Mouse (Mus musculus): ENCODE data around the gene Vamp4. TPM values are rescaled to one million over a fixed set of nuclear protein-coding genes. Genes with fewer than 3 reads are reported as not detected.

Vamp4 gene
- 10 to 100 TPM; 80.3 to 83.1 TPM for total RNA-seq (2021)
- long read RNA-seq, experiment 1, transcript Vamp4-204 (8 exons, 1,461 nt) = major isoform, 41 of 66 reads
- long read RNA-seq, experiment 1, transcript Vamp4-203 (8 exons, 2,752 nt) = minor isoform, 16 of 66 reads
- long read RNA-seq, experiment 1, partial matches to known transcripts = 0 of 66 reads
- long read RNA-seq, experiment 1, other reads (novel, unspliced or antisense) = 9 of 66 reads
- long read RNA-seq, experiment 2, transcript Vamp4-203 (8 exons, 2,752 nt) = minor isoform, 18 of 120 reads
- long read RNA-seq, experiment 2, transcript Vamp4-204 (8 exons, 1,461 nt) = major isoform, 85 of 120 reads
- long read RNA-seq, experiment 2, partial matches to known transcripts = 2 of 120 reads
- long read RNA-seq, experiment 2, other reads (novel, unspliced or antisense) = 14 of 120 reads

DNA sequence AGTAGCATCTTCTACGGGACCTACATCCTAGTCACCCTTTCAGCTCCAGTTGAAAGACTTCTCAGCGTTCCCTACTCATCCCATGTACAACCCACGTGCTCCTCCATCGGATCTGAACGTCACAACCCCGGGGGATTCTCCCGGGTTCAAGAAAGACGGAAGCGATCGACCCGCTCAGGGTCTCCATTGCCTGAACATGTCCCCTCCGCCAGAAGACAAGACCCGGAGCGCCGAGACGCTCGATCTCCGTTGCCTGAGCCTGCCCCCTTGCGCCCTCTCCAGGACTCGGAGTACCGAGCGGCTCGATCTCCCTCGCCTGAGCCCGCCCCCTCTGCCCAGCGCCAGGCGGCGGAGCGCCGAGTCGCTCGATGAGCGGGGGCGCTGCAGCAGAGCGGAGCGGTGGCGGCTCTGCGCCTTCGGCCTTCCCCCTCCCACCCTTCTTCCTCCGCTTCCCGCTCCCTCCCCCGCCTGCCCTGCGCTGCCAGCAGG, at the start of gene Vamp4:
Vamp4 (plus strand) TSS at position 256 of the 489 bp plus-strand sequence.
- peak; percentile 90 to 91 for DNase-seq (ENCODE audit: low spot score in 2 of 2)

DNA sequence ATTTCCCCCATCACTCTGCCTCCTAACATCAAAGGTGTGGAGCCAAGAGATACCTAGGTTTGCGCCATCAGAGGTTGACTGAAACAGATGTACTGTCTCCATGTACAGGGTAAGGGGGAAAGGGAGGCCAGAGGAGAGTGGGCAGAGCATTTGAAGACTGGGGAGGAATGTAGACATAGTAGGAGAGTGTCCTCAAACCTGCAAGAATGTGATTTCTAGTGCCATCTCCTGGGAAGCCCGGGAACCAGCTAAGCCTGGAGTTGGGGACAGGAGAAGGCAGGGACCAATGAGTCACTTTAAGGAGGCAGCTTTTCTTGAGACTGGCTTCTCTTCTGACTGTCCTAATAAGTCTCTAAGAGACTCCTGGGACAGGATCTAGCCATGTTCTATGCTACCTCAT, 40.7 kb upstream of the Vamp4 start:
- DNase-seq (ENCODE audit: low spot score in 2 of 2) = no peak

DNA sequence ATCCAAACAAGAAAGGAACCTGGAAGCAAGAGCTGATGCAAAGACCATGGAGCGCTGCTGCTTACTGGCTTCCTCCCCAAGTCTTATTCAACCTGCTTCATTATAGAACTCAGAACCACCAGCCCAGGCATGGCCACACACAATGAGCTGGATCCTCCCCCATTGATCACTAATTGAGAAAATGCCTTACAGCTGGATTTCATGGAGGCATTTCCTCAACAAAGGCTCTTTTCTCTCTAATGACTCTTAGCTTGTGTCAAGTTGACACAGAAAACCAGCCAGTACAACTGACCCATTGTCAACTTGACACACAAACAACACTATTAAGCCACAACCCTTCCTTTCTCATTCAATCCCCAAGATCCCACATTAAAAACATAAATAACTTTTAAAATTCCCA, 39.6 kb upstream of the Vamp4 start:
- DNase-seq (ENCODE audit: low spot score in 2 of 2) = no peak

DNA sequence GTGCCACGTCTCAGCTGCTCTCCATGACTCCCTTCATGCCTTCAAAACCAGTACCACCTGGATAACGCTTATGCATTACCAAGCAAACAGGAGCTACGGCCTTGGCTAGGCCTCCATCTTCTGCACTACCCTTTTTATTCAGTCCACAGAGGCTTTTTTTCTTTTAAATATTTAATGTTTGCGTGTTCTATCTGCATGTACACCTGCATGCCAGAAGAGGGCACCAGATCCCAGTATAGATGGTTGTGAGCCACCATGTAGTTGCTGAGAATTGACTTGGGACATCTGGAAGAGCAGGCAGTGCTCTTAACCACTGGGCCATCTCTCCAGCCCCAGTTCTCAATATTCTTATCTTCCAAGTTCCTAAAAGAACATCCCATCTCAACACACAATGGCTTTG, 38.7 kb upstream of the Vamp4 start:
- DNase-seq (ENCODE audit: low spot score in 2 of 2) = no peak

DNA sequence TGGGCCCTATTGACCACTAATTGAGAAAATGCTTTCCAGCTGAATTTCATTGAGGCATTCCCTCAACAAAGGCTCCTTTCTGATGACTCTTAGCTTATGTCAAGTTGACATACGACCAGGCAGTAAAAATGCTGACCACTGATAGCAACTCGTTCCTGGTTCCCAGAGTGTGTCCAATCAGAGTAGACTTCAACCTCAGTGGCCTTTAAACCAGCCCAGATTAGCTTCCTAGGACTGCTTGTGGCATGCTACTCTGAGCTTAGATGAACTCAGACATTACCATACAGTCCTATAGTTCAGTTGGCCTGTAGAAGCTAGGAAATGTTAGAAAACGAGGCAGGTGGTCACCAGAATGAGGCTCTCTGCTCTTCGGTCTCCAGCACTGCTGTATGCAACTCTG, 38.0 kb upstream of the Vamp4 start:
- DNase-seq (ENCODE audit: low spot score in 2 of 2) = no peak

DNA sequence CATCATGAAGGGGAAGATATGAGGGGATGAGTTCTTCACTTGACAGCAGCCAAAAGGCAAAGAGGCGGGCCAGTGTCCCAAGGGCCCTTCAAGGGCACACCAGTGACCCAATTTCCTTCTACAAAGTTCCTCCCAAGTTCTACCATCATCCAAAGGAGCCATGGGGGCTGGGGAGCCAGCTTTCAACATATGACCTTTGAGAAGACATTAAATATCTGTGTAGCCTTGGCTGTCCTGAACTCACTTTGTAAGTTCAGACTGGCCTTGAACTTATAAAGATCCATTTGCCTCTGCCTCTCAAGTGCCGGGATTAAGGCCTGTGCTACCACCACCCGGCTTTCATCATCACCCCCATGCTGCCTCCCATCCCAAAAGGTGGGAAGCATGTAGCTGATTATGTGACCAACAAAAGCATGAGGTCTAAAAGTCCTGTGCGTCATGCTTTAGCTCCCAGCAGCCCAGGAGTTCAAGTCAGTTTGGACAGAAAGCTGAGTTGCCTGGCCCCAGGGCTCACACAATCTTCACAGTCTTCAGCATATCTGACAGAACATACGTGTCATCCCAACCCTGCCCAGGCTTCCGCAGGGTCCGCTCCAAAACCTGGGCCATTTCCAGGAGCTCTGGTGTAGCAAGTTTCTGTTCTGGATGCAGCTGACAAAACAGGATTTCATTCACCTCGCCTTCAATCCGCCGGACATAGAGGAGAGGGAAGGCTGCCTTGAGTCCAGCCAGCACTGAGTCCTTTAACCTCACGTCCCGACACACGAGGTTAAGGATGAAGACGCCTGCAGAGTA, 36.4 kb upstream of the Vamp4 start:
- no peak for DNase-seq (ENCODE audit: low spot score in 2 of 2)

DNA sequence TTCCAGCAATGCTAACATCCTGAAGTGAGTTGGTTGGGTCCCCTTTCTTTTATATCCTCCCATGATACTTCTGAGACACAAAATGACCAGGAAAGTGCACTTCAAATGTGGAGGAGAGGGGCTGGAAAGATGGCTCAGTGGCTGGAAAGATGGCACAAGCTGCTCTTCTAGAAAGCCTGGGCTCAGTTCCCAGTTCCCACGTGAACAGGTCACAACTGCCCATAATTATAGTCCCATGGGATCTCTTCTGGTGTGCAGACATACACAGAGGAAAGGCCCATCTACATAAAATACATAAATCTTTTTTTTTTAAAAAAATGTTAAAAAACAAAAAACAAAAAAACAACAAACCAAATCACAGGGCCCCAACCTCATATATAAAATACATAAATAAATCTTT, 27.1 kb upstream of the Vamp4 start:
- DNase-seq (ENCODE audit: low spot score in 2 of 2) = no peak

DNA sequence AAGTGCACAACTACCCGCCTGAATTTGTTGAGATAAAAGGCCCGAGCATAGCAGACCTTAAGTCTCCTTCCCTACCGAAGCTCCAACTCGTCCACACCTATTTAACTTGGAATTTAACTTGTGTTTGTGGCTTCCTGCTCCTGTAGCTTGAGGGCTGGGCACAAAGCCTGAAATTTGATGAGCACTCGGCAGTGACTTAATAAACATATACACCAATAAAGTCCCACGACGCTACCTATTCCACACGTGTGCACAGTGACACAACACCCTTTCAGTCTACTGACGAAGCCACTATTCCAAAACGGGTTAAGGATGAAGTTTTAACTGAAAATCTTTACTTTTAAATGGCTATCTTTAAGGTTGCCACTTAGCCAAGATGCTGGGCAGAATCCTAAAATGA, 22.7 kb upstream of the Vamp4 start:
- DNase-seq (ENCODE audit: low spot score in 2 of 2) = no peak

DNA sequence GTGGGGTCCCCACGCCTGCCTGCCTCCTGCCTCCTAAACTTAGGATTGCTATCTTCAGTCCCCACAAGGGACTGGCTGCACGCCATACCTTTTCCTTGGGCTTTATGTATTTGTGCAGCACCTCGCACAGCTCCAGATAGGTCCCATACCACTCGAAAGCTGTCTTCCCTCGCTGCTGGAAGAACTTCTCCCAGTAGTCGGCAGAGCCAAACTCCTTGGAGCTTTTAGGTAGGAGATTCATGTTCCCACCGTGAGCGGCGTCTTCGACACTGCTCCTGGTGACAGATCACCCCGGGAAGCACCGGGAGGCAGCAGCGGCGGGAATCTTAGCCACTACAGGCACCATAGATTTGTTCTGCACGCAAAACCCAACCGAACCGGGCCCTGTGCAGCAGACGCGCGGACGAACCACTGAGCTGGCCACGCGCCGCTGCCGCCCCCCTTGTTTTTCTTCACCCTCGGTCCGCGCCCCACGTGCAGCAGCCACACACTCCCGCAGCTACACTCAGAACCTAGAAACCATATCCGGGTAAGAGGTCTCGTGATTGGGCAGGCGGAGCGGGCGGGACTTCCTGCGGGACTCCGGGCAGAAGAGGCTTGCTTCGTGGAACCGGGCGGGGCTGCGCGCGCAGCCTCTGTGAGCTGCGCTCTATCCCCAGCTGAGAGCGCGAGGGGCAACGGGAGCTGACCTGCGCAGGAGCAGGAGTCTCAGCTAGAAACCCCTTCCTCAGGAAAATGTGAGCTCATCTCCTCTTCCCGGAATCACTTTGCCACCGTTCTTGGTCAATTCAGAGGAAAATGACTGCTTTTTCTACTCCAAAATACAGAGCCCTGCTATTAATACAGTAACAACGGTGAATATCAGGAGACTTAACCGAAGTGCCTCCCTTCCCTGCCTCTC, 22.0 kb upstream of the Vamp4 start, which contains the start of gene Mettl13:
Mettl13 (minus strand) TSS at position 536 of the 901 bp plus-strand sequence.
- peak; percentile 81 to 93 for DNase-seq (ENCODE audit: low spot score in 2 of 2)

DNA sequence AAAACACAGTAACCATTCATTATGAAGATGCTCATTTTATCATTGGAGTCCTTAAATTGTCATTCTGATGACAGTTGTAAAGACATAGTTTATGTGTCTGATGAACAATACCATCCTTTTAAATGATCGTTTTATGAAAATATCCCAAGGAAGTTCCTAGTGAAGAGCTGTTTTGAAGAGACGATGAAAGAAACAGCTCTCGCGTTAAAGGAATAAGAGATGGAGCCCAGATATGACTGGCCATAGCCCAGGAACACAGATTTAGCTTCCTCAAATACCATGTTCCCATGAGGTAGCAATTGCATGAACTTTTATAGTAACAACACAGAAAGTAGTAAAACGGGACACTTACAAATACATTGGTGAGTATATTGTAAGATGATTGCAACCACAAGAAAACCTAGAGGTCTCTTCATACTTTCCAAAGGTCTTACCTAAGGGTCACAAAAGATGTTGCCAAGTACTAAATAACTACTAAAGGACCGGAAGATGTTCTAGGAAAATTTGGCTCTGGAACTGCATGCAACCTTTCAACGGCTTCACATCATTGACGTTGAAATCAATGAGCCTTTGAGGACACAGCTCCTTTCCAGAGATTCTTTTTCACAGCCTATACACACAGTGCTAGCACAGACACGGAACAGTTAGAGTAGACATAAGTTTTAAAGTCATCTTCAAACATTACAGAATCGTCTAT, 21.2 kb upstream of the Vamp4 start:
- DNase-seq (ENCODE audit: low spot score in 2 of 2) = no peak

DNA sequence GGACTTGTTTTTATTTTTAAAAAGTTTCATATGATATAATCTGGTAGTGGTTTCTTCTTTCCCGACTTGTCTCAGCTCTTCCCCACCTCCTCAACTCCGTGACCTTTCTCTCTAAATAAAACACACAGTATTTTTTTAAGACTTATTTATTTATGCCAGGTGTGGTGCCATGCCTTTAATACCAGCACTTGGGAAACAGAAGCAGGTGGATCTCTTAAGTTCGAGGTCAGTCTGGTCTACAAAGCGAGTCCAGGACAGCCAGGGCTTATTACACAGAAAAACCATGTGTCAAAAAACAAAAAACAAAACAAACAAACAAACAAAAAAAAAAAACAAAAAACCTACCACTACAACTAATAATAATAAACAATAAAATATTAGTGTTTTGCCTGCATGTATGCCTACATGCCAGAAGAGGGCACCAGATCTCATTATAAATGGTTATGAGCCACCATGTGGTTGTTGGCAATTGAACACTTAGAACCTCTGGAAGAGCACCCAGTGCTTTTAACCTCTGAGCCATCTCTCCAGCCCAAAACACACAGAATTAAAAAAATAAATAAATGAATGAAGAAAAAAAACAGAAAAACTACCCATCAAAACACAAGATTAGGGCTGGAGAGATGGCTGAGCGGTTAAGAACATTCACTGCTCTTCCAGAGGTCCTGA, 20.6 kb upstream of the Vamp4 start:
- DNase-seq (ENCODE audit: low spot score in 2 of 2) = no peak

DNA sequence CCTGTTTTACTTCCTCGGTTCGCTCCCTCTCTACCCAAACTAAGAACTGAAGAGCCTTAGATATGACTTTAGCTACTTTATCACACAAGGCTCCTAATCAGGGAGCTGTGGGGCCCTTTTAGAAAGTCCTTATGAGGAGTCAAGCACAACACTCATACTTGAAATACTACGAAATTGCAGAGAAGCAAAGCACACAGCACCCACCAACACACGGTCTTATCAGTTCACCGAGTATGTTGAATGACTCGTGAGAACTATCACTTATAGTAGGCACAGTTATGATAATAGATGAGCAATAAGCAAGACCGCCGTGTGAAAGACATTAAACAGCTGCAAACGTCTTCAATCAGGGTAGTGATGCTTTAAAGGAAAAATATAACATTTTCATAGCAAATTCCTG, 17.4 kb upstream of the Vamp4 start:
- DNase-seq (ENCODE audit: low spot score in 2 of 2) = no peak

DNA sequence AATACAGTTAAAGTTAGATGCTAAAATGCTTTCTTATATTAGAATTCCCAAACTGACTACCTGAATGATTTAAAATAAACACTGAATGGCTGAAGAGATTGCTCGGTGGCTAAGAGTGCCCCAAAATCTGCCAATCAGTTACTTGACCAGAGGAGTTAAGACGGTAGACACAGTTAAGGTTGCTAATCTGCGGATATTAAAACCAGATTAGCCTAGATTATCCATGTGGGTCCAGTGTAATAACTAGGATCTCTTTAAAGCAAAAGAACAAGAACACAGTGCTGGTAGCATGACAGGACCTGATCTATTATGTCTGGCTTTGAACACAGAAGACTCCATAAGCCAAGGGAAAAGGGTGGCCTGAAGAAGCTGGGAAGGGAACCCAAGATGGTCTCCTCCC, 16.1 kb upstream of the Vamp4 start:
- no peak for DNase-seq (ENCODE audit: low spot score in 2 of 2)

DNA sequence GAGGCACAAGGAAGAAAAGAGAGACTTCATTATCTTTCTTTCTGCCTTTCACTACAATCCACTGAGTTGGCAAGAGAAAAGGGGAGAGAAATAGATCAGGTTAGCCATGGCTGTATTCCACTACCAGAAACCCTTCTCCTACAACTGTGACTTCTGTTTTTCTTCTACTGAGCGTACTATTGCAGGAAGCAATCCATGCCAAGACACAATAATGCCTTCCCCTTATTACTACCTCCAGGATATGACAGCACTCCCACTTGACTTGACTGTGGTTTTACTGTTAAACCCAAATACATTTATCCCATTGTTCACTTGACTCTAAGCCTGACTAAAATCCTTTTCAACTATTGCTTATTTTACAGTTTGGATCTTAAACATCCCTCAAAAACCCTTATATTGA, 7.1 kb upstream of the Vamp4 start:
- no peak for DNase-seq (ENCODE audit: low spot score in 2 of 2)

DNA sequence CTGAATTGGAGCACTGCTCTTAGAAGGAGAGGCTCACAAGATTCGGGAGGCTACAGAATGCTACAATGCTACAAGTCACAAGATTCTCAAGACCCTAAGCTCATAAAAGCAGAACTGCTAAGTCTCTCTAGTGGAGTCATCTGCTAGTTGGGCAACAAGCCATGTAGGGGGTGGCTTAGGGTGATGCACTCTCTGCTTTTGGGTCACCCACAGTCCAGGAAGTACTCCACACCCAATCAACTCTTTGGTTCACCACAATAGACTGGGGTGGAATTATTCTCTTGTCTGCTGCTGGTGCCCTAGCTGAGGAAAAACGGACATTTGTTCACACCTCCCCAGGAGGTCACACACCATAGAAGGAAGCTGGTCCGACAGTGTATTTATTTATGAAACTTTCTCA, 5.3 kb upstream of the Vamp4 start:
- DNase-seq (ENCODE audit: low spot score in 2 of 2) = no peak

DNA sequence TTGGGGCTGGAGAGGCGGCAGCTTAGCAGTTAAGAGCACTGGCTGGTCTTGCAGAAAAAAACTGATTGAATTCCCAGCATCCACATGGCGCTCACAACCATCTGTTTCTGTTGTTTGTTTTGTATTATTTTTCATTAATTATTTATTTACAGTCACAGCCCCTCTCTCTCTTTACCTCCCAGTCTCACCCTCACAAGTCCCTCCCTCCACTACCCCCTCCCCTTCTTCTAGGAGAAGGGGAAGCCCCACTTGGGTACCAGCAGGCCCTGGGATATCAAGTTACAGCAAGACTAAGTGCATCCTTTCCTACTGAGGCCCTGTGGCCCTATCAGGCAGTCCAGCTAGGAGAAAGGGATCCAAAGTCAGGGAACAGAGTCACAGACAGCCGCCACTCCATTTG, 3.0 kb upstream of the Vamp4 start:
- DNase-seq (ENCODE audit: low spot score in 2 of 2) = no peak

DNA sequence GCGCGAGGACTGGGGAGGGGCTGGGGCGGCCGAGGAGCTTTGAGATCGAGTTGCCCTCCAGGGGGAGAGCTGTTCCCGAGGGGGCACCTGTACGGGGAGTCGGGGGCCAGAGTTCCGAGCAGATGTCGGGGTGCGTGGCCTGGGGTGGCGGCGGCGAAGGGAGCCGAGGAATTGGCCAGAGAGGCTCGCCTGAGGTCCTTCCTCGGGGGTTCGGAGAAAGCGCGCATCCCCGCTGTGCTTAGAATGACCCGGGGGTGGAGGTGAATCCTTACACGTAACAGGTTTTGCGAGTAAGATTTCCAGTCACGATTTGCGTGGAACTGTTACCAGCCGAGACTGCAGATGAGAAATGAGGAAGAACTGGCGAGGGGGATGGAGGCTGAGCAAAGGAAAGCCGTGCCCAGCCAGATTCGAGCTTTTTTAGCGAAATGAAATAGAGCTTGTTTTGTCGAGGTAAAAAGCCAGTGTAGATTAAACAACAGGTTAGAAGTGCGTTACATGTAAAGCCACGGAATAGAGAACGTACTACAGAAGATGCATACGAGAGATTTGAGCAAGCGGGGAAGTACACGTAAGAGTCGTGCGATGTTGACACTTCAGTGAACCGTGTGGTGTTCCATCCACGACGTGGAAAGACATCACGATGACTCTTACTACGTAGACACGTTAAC, 751 bp downstream of the Vamp4 start:
- DNase-seq (ENCODE audit: low spot score in 2 of 2) = peak; percentile 39 to 42

DNA sequence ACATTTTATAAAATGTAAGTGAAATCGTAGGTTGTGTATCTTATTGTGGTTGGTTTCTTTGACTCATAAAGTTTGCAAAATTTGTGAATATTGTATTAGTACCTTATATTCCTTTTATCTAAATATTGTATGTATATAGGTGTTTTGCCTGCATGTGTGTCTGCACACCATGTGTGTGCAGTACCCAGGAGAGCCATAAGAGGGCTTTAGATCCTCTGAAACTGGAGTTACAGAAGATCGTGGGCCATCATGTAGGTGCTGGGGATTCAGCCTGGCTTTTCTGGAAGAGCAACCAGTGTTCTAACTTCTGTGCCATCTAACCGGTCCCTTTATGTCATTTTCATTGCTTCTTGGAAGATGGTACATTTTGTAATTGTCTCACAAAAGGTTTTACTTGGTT, 4.8 kb downstream of the Vamp4 start:
- DNase-seq (ENCODE audit: low spot score in 2 of 2) = no peak

DNA sequence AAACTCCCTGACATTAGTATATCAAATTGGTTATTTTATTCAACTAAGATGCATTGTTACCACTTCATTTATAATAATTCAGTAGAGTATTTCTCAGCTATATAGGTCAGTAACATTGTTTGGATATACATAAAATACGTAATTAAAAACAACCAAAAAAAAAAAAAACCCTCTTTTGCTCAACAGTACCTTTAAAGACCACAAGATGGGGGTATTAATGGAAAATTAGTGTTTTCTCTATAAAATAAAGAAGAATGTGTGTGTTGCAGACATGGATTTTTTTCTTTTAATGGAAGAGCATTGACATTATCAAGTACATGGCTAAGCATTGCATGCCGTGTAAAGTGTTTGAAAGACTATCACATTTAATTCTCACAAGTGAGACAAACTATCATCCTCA, 12.6 kb downstream of the Vamp4 start:
- DNase-seq (ENCODE audit: low spot score in 2 of 2) = no peak

DNA sequence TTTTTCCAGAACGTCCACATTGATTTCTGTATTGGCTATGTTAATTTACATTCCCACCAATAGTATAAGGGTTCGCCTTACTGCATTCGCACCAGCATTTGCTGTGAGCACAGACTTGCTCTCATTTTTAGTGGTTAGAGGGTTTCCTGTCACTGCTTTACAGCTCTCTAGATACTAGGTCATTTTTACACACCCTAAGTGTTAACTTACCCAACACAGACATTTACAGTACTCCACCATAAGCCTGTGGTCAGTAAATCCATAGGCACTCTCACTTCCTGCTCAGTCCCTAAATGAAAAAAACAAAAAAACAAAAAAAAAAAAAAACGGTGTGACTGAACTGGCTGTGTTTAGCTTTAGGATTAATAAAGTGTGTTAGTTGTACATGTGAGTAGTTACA, 16.0 kb downstream of the Vamp4 start:
- DNase-seq (ENCODE audit: low spot score in 2 of 2) = no peak
